Mouse (Mus musculus): ENCODE results near the gene Vmn1r231.
A peak's percentile ranks its signal among the peaks of the same experiment; 100 is the strongest.

Gene Vmn1r231

GRCm38 (mm10) chr17:20904991-20905390, at the start of gene Vmn1r231:
Gene Vmn1r231 (minus strand): TSS chr17:20905091.
- no peak for DNase-seq

- DNase-seq: no peak
These were observed 41.7 kb upstream of the Vmn1r231 start for GRCm38 (mm10) chr17:20946636-20947035.

- DNase-seq: peak; percentile 90
These were observed 41.2 kb upstream of the Vmn1r231 start for GRCm38 (mm10) chr17:20946026-20946565.

GRCm38 (mm10) chr17:20944985-20945891, 40.3 kb upstream of the Vmn1r231 start, which contains the start of gene Ppp2r1a:
Gene Ppp2r1a (plus strand): TSS chr17:20945311.
- peak; percentile 100 for DNase-seq

GRCm38 (mm10) chr17:20944226-20944625, 39.3 kb upstream of the Vmn1r231 start:
- no peak for DNase-seq

- DNase-seq: no peak
These were observed 14.7 kb upstream of the Vmn1r231 start, which contains the start of gene Vmn1r232 for GRCm38 (mm10) chr17:20919614-20920013. Gene Vmn1r232 (minus strand): TSS chr17:20919714.

GRCm38 (mm10) chr17:20840144-20840543, 64.7 kb downstream of the Vmn1r231 start, which contains the start of gene Vmn1r230:
Gene Vmn1r230 (plus strand): TSS chr17:20840444.
- no peak for DNase-seq
